Mouse (Mus musculus) adipocyte (in vitro differentiated cells): ENCODE data around the gene Pcnx4.
"Not testable (repeated sequence)": the region's sequence is repeated elsewhere in the genome, so short reads cannot be mapped to it uniquely, and the experiment has no call there.

Experiments used
- DNase-seq: peaks from one replicate; pipeline ENCODE4 v3.0.0-alpha.2; 2016; ENCODE audit warnings: low spot score

Gene Pcnx4

DNA sequence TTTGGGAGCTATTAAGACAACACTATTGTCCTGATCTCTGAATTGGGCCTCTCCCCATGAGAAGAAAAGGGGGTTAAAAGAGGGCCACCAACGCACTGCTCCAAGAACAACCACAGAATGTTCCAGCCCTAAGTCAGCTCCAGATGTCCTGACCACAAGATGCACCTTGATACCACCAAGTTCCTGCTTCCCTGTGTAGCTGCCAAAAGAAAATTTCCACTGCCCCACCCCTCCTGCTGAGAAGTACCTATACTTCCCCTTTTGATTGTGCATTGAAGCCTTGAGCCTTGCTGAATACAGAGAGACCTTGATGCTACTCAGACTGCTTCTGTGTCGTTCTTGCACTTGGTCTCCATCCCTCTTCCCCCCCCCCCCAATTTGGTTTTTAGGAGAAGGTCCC, 62.5 kb downstream of the Pcnx4 start:
- DNase-seq = not testable (repeated sequence)

GRCm38 (mm10) chr12:72612053-72612452, 75.9 kb downstream of the Pcnx4 start:
- DNase-seq = no peak

GRCm38 (mm10) chr12:72620856-72621255, 84.7 kb downstream of the Pcnx4 start:
- DNase-seq = no peak

GRCm38 (mm10) chr12:72621441-72621840, 85.3 kb downstream of the Pcnx4 start:
- DNase-seq = no peak

DNA sequence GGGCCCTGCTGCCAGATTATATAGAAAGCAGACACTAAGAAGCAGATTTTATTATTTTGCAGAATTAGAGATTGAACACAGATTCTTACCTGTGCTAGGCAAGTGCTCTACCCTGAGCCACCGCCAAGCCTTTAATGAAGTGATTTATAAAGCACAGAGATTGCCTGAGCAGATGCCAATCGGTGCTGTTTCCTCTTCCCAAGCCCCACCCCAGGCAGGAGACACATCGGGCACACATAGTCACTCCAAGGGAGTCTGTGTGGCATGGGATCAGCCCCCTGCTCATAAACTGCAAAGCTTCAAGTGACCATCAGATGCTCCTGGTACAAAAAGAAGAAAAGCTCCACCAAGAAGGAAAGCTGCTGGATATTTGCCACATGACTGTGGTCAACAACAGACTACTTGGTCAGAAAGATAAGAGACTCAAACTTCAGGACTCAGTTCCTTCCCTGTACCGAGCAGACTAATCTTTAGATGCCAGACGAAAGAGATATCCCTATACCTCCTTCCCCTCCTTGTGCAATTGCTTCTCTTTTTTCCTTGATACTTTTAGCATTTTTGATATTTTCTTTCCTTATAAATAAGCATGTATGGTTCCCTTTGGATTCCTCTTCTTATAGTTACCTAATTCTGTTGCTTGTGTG, 86.8 kb downstream of the Pcnx4 start:
- DNase-seq = no peak

- no peak for DNase-seq
These were observed 92.6 kb downstream of the Pcnx4 start for GRCm38 (mm10) chr12:72628751-72629150.
